9 mouse cellular contexts compared by ENCODE assay signal in the genomic region with DNA sequence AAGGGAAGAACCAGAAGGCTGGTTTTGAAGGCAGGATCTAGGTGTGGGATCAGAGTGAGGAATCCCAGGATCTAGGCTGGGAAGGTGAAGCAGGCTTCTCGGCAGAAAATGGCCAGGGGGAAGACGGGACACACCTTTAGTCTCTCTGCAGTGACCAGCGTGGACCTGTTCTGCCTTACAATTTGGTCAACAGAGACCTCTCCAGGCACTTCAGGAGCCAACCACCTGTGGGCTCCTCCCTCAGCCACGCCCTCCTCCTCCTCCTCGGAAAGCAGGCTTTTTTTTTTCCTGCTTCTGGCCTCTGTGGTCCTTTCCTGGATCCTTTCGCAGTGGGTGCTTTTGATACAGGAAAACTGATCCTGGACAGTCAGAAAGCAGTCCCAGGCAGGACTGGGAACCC. TPM values are rescaled to one million over a fixed set of nuclear protein-coding genes. Genes with fewer than 3 reads are reported as not detected.
DNase-seq lines count a peak whose midpoint lies in the region; ATAC-seq and TF ChIP-seq lines count a peak whose summit lies in the region.
"Had no signal": no experiment of that assay in that cellular context is flagged by ENCODE, and none has a peak within 500 bp of the region (broad histone marks: within the 10 kb centered on the region; RNA-seq: fewer than 3 reads in every experiment).

A gene (minus strand): TSS at position 182 of the 400 bp plus-strand sequence.

- no peaks in the 10 kb centered on the region for H3K9me3 ChIP-seq in midbrain, postnatal 0 days (ENCODE audit: low read length)
- H3K9me3 ChIP-seq in midbrain, embryonic 13.5 days: no peaks in the 10 kb centered on the region
- H3K9me3 ChIP-seq in hindbrain, embryonic 13.5 days: no peaks in the 10 kb centered on the region
- H3K9me3 ChIP-seq in limb, embryonic 13.5 days: no peaks in the 10 kb centered on the region
- no peaks in the 10 kb centered on the region for H3K9me3 ChIP-seq in stomach, embryonic 14.5 days (ENCODE audit: control insufficient read depth, low read depth, low read length)

- no peak for ATAC-seq in midbrain, postnatal 0 days (ENCODE audit: low FRiP score)
- ATAC-seq in midbrain, embryonic 13.5 days: no peak
- ATAC-seq in hindbrain, embryonic 13.5 days (ENCODE audit: low FRiP score): no peak
- ATAC-seq in limb, embryonic 13.5 days (ENCODE audit: low FRiP score, low read depth): no peak
- peak; percentile 35; the same call in 1 of the 2 replicates for ATAC-seq in stomach, embryonic 14.5 days (ENCODE audit: insufficient number of reproducible peaks, insufficient read depth, low FRiP score, low read depth)

- no peaks in the 10 kb centered on the region for H3K4me1 ChIP-seq in midbrain, postnatal 0 days (ENCODE audit: insufficient read depth, low read length)
- H3K4me1 ChIP-seq in midbrain, embryonic 13.5 days (replicated peaks): peaks cover 9% of the 10 kb centered on the region
- peaks cover 16% of the 10 kb centered on the region for H3K4me1 ChIP-seq in hindbrain, embryonic 13.5 days (replicated peaks)
- peaks cover 19% of the 10 kb centered on the region for H3K4me1 ChIP-seq in limb, embryonic 13.5 days
- peaks cover 29% of the 10 kb centered on the region for H3K4me1 ChIP-seq in stomach, embryonic 14.5 days (ENCODE audit: control insufficient read depth, insufficient read depth, low read length)

- H3K4me2 ChIP-seq in midbrain, postnatal 0 days (ENCODE audit: low read depth, low read length, poor library complexity, severe bottlenecking): 0 out of 2 replicates have a peak within 1 kb of the TSS, but pooled peaks have one; percentile 16
- no peak within 1 kb of the TSS for H3K4me2 ChIP-seq in midbrain, embryonic 13.5 days (replicated peaks)
- H3K4me2 ChIP-seq in hindbrain, embryonic 13.5 days: 0 out of 2 replicates have a peak within 1 kb of the TSS, but pooled peaks have one; percentile 13
- H3K4me2 ChIP-seq in limb, embryonic 13.5 days (replicated peaks): peak within 1 kb of the TSS; percentile 56
- peak within 1 kb of the TSS; percentile 33 for H3K4me2 ChIP-seq in stomach, embryonic 14.5 days (replicated peaks; ENCODE audit: low read depth, low read length)

- peaks cover 11% of the 10 kb centered on the region; the same call in 1 of the 2 replicates for H3K27me3 ChIP-seq in midbrain, postnatal 0 days (ENCODE audit: insufficient read depth, low read length)
- peaks cover 30% of the 10 kb centered on the region for H3K27me3 ChIP-seq in midbrain, embryonic 13.5 days
- peaks cover 50% of the 10 kb centered on the region for H3K27me3 ChIP-seq in hindbrain, embryonic 13.5 days
- H3K27me3 ChIP-seq in limb, embryonic 13.5 days: peaks cover 34% of the 10 kb centered on the region
- H3K27me3 ChIP-seq in stomach, embryonic 14.5 days (ENCODE audit: control insufficient read depth, insufficient read depth, low read length): no peaks in the 10 kb centered on the region

- DNase-seq in midbrain, postnatal 0 days (ENCODE audit: low spot score): no peak
- DNase-seq in frontal cortex, adult 2 months (ENCODE audit: extremely low spot score in 1 of 2, low spot score in 1 of 2): no peak
- no peak for DNase-seq in layer of hippocampus, postnatal 10 days (ENCODE audit: low spot score in 2 of 2)
- DNase-seq in heart, adult 8-10 months (ENCODE audit: low spot score): no peak
- DNase-seq: gastrocnemius, postnatal 36 days had no signal

- H3K4me3 ChIP-seq in midbrain, postnatal 0 days (ENCODE audit: low read depth, low read length): no peak within 1 kb of the TSS
- H3K4me3 ChIP-seq in midbrain, embryonic 13.5 days (replicated peaks): no peak within 1 kb of the TSS; the same call in 1 of the 2 replicates
- 0 out of 2 replicates have a peak within 1 kb of the TSS, but pooled peaks have one; percentile 9 for H3K4me3 ChIP-seq in hindbrain, embryonic 13.5 days
- peak within 1 kb of the TSS; percentile 38 for H3K4me3 ChIP-seq in limb, embryonic 13.5 days
- peak within 1 kb of the TSS; percentile 42 for H3K4me3 ChIP-seq in stomach, embryonic 14.5 days (ENCODE audit: low read depth, low read length)

- no peak within 1 kb of the TSS for H3K27ac ChIP-seq in midbrain, postnatal 0 days (ENCODE audit: low read depth, low read length)
- no peak within 1 kb of the TSS for H3K27ac ChIP-seq in midbrain, embryonic 13.5 days
- H3K27ac ChIP-seq in hindbrain, embryonic 13.5 days: no peak within 1 kb of the TSS
- no peak within 1 kb of the TSS for H3K27ac ChIP-seq in limb, embryonic 13.5 days
- peak within 1 kb of the TSS; percentile 92 for H3K27ac ChIP-seq in stomach, embryonic 14.5 days (ENCODE audit: low read length)

- TF ChIP-seq CTCF in midbrain, postnatal 0 days (IDR thresholded peaks at IDR 0.05): no peak

- no peak within 1 kb of the TSS; the same call in 1 of the 2 replicates for H3K9ac ChIP-seq in midbrain, postnatal 0 days (replicated peaks; ENCODE audit: low read length, poor library complexity, severe bottlenecking)
- no peak within 1 kb of the TSS; the same call in 1 of the 2 replicates for H3K9ac ChIP-seq in midbrain, embryonic 13.5 days (replicated peaks)
- H3K9ac ChIP-seq in hindbrain, embryonic 13.5 days: peak within 1 kb of the TSS; percentile 51; the same call in 1 of the 2 replicates
- peak within 1 kb of the TSS; percentile 54 for H3K9ac ChIP-seq in limb, embryonic 13.5 days
- peak within 1 kb of the TSS; percentile 60 for H3K9ac ChIP-seq in stomach, embryonic 14.5 days (replicated peaks; ENCODE audit: low read depth, low read length)

- H3K36me3 ChIP-seq in midbrain, postnatal 0 days (ENCODE audit: insufficient read depth, low read length): peaks cover 13% of the 10 kb centered on the region; the same call in 1 of the 2 replicates
- peaks cover 26% of the 10 kb centered on the region for H3K36me3 ChIP-seq in midbrain, embryonic 13.5 days
- H3K36me3 ChIP-seq in hindbrain, embryonic 13.5 days: peaks cover 27% of the 10 kb centered on the region
- peaks cover 23% of the 10 kb centered on the region for H3K36me3 ChIP-seq in limb, embryonic 13.5 days
- H3K36me3 ChIP-seq in stomach, embryonic 14.5 days (ENCODE audit: control insufficient read depth, insufficient read depth, low read length): peaks cover 7% of the 10 kb centered on the region; the same call in 1 of the 2 replicates

- 23% methylated on average over 6 of the region's 6 CpGs for WGBS in midbrain, postnatal 0 days
- WGBS in midbrain, embryonic 13.5 days: 9% methylated on average over 6 of the region's 6 CpGs
- 7% methylated on average over 6 of the region's 6 CpGs for WGBS in hindbrain, embryonic 13.5 days
- WGBS in limb, embryonic 13.5 days: 8% methylated on average over 6 of the region's 6 CpGs
- 13% methylated on average over 6 of the region's 6 CpGs for WGBS in stomach, embryonic 14.5 days

RNA-seq across cellular contexts. Expression of the gene that starts here (rescaled TPM):
- total RNA-seq in midbrain, postnatal 0 days (2014; rRNA removed): 0.90 and 2.7 TPM in 2 replicates
- 0.37 and 0.69 TPM in 2 replicates for polyA plus RNA-seq in midbrain, postnatal 0 days (2015; fragmentation: Nextera tagmentation; extraction: Ambion mirVana)
- polyA plus RNA-seq in midbrain, embryonic 13.5 days (2015; fragmentation: Nextera tagmentation; extraction: Ambion mirVana): 0.20 and 0.35 TPM in 2 replicates
- 0.26 and 0.30 TPM in 2 replicates for polyA plus RNA-seq in hindbrain, embryonic 13.5 days (2015; fragmentation: Nextera tagmentation; extraction: Ambion mirVana)
- polyA plus RNA-seq in limb, embryonic 13.5 days (2015; fragmentation: Nextera tagmentation; extraction: Ambion mirVana): 4.4 and 5.7 TPM in 2 replicates
- 48.2 and 55.5 TPM in 2 replicates for polyA plus RNA-seq in stomach, embryonic 14.5 days (2014; fragmentation: Nextera tagmentation; extraction: Ambion mirVana)
- polyA plus RNA-seq in frontal cortex, adult 2 months (2012; rRNA removed): 0.36 and 0.86 TPM in 2 replicates
- total RNA-seq in layer of hippocampus, postnatal 10 days (2021): 1 to 10 TPM; 1.7 to 1.8 TPM
- not detected for total RNA-seq in heart, adult 8-10 months (2022)
- total RNA-seq: gastrocnemius, postnatal 36 days had no signal

Comparison
In these comparisons a context has a peak if more than half of its experiments do, and no peak if none do; other contexts are left out.
1. H3K4me3 ChIP-seq: peak in hindbrain, embryonic 13.5 days (single experiment), limb, embryonic 13.5 days (single experiment) and stomach, embryonic 14.5 days (single experiment); none in midbrain, postnatal 0 days (single experiment) and midbrain, embryonic 13.5 days (single experiment).
2. H3K9ac ChIP-seq: peak in hindbrain, embryonic 13.5 days (single experiment), limb, embryonic 13.5 days (single experiment) and stomach, embryonic 14.5 days (single experiment); none in midbrain, postnatal 0 days (single experiment) and midbrain, embryonic 13.5 days (single experiment).